Mouse (Mus musculus): ENCODE results near the gene Meox1.

- TF ChIP-seq GATA1 (IDR thresholded peaks at IDR 0.05; ENCODE audit: low read length) (no peak), TAL1 (IDR thresholded peaks at IDR 0.05; ENCODE audit: low read length) (no peak)
Observed at GRCm38 (mm10) chr11:101923988-101924387, 29.8 kb upstream of the Meox1 start.

Data from erythroblast, embryonic 14.5 days (primary cell).